Mouse (Mus musculus): ENCODE results near the gene Mical3. TPM values are rescaled to one million over a fixed set of nuclear protein-coding genes. Genes with fewer than 3 reads are reported as not detected.
"Not testable (repeated sequence)": the region's sequence is repeated elsewhere in the genome, so short reads cannot be mapped to it uniquely, and the experiment has no call there.

The Mical3 gene
- total RNA-seq, 1 experiment from 2014 or later, result 6.6 TPM

- peak; percentile 69 to 77 for ATAC-seq (replicated peaks in 1 of 2; ENCODE audit: insufficient read depth in 1 of 2, low FRiP score in 2 of 2, low TSS enrichment in 1 of 2, low read depth in 1 of 2, poor library complexity in 2 of 2, severe bottlenecking in 2 of 2)
Measured at GRCm38 (mm10) chr6:120916074-120916971, 214.5 kb downstream of the Mical3 start, which contains the start of gene Bid. Gene Bid (minus strand): TSS chr6:120916853.

GRCm38 (mm10) chr6:120915649-120915975 is 215.2 kb downstream of the Mical3 start:
- ATAC-seq (replicated peaks in 1 of 2; ENCODE audit: insufficient read depth in 1 of 2, low FRiP score in 2 of 2, low TSS enrichment in 1 of 2, low read depth in 1 of 2, poor library complexity in 2 of 2, severe bottlenecking in 2 of 2), result no peak

- ATAC-seq (replicated peaks in 1 of 2; ENCODE audit: insufficient read depth in 1 of 2, low FRiP score in 2 of 2, low TSS enrichment in 1 of 2, low read depth in 1 of 2, poor library complexity in 2 of 2, severe bottlenecking in 2 of 2), result peak; percentile 63 to 67
Measured at GRCm38 (mm10) chr6:120914911-120915648, 215.7 kb downstream of the Mical3 start.

GRCm38 (mm10) chr6:120914533-120914910 is 216.3 kb downstream of the Mical3 start:
- peak in 1 of 2 experiments; percentile 1; a peak in 1 of 4 replicates for ATAC-seq (replicated peaks in 1 of 2; ENCODE audit: insufficient read depth in 1 of 2, low FRiP score in 2 of 2, low TSS enrichment in 1 of 2, low read depth in 1 of 2, poor library complexity in 2 of 2, severe bottlenecking in 2 of 2)

- no peak for ATAC-seq (replicated peaks in 1 of 2; ENCODE audit: insufficient read depth in 1 of 2, low FRiP score in 2 of 2, low TSS enrichment in 1 of 2, low read depth in 1 of 2, poor library complexity in 2 of 2, severe bottlenecking in 2 of 2)
Measured at GRCm38 (mm10) chr6:120913783-120914182, 217.0 kb downstream of the Mical3 start.

- no peak for ATAC-seq (replicated peaks in 1 of 2; ENCODE audit: insufficient read depth in 1 of 2, low FRiP score in 2 of 2, low TSS enrichment in 1 of 2, low read depth in 1 of 2, poor library complexity in 2 of 2, severe bottlenecking in 2 of 2)
Measured at GRCm38 (mm10) chr6:120912931-120913330, 217.9 kb downstream of the Mical3 start.

GRCm38 (mm10) chr6:120911213-120912007 is 219.4 kb downstream of the Mical3 start:
- no peak for ATAC-seq (replicated peaks in 1 of 2; ENCODE audit: insufficient read depth in 1 of 2, low FRiP score in 2 of 2, low TSS enrichment in 1 of 2, low read depth in 1 of 2, poor library complexity in 2 of 2, severe bottlenecking in 2 of 2)

GRCm38 (mm10) chr6:120909501-120909900 is 221.3 kb downstream of the Mical3 start:
- no peak for ATAC-seq (replicated peaks in 1 of 2; ENCODE audit: insufficient read depth in 1 of 2, low FRiP score in 2 of 2, low TSS enrichment in 1 of 2, low read depth in 1 of 2, poor library complexity in 2 of 2, severe bottlenecking in 2 of 2)

- ATAC-seq (replicated peaks in 1 of 2; ENCODE audit: insufficient read depth in 1 of 2, low FRiP score in 2 of 2, low TSS enrichment in 1 of 2, low read depth in 1 of 2, poor library complexity in 2 of 2, severe bottlenecking in 2 of 2), result not testable (repeated sequence)
Measured at GRCm38 (mm10) chr6:120907876-120908597, 222.8 kb downstream of the Mical3 start.

- no peak for ATAC-seq (replicated peaks in 1 of 2; ENCODE audit: insufficient read depth in 1 of 2, low FRiP score in 2 of 2, low TSS enrichment in 1 of 2, low read depth in 1 of 2, poor library complexity in 2 of 2, severe bottlenecking in 2 of 2)
Measured at GRCm38 (mm10) chr6:120906521-120906920, 224.3 kb downstream of the Mical3 start.

GRCm38 (mm10) chr6:120905111-120905510 is 225.7 kb downstream of the Mical3 start:
- ATAC-seq (replicated peaks in 1 of 2; ENCODE audit: insufficient read depth in 1 of 2, low FRiP score in 2 of 2, low TSS enrichment in 1 of 2, low read depth in 1 of 2, poor library complexity in 2 of 2, severe bottlenecking in 2 of 2), result no peak

GRCm38 (mm10) chr6:120903961-120904360 is 226.8 kb downstream of the Mical3 start:
- ATAC-seq (replicated peaks in 1 of 2; ENCODE audit: insufficient read depth in 1 of 2, low FRiP score in 2 of 2, low TSS enrichment in 1 of 2, low read depth in 1 of 2, poor library complexity in 2 of 2, severe bottlenecking in 2 of 2), result no peak

- ATAC-seq (replicated peaks in 1 of 2; ENCODE audit: insufficient read depth in 1 of 2, low FRiP score in 2 of 2, low TSS enrichment in 1 of 2, low read depth in 1 of 2, poor library complexity in 2 of 2, severe bottlenecking in 2 of 2), result no peak; a peak in 1 of 4 replicates
Measured at GRCm38 (mm10) chr6:120903450-120903912, 227.3 kb downstream of the Mical3 start.

- peak; percentile 76 to 95 for ATAC-seq (replicated peaks in 1 of 2; ENCODE audit: insufficient read depth in 1 of 2, low FRiP score in 2 of 2, low TSS enrichment in 1 of 2, low read depth in 1 of 2, poor library complexity in 2 of 2, severe bottlenecking in 2 of 2)
Measured at GRCm38 (mm10) chr6:120901776-120902645, 228.8 kb downstream of the Mical3 start.

- ATAC-seq (replicated peaks in 1 of 2; ENCODE audit: insufficient read depth in 1 of 2, low FRiP score in 2 of 2, low TSS enrichment in 1 of 2, low read depth in 1 of 2, poor library complexity in 2 of 2, severe bottlenecking in 2 of 2), result peak; percentile 50 to 60; a peak in 3 of 4 replicates
Measured at GRCm38 (mm10) chr6:120898188-120898833, 232.5 kb downstream of the Mical3 start.

GRCm38 (mm10) chr6:120894524-120894923 is 236.3 kb downstream of the Mical3 start:
- ATAC-seq (replicated peaks in 1 of 2; ENCODE audit: insufficient read depth in 1 of 2, low FRiP score in 2 of 2, low TSS enrichment in 1 of 2, low read depth in 1 of 2, poor library complexity in 2 of 2, severe bottlenecking in 2 of 2), result no peak
